Mouse (Mus musculus) bone marrow macrophage, adult 2 months (primary cell): Measurements from ENCODE around the gene Tef. TPM values are rescaled to one million over a fixed set of nuclear protein-coding genes. Genes with fewer than 3 reads are reported as not detected.
A peak's percentile ranks its signal among the peaks of the same experiment; 100 is the strongest.

Source experiments
- H3K27ac ChIP-seq: 2 replicates; pipeline ENCODE4 v1.5.1; 2012; ENCODE audit warnings: low read depth, low read length; ENCODE audit not compliant: insufficient read depth
- H3K4me1 ChIP-seq: 2 replicates; pipeline ENCODE4 v1.6.1; 2012; ENCODE audit warnings: low read length; ENCODE audit not compliant: control insufficient read depth, insufficient read depth
- H3K4me3 ChIP-seq: 2 replicates; pipeline ENCODE4 v1.5.1; 2012; ENCODE audit warnings: mild to moderate bottlenecking, low read length, moderate library complexity; ENCODE audit not compliant: insufficient read depth
- CTCF ChIP-seq: IDR thresholded peaks from 2 replicates; pipeline ENCODE4 v1.5.1; 2012; ENCODE audit warnings: low read depth, mild to moderate bottlenecking, low read length, moderate library complexity
- POLR2A ChIP-seq: IDR thresholded peaks from 2 replicates; pipeline ENCODE4 v1.6.1; 2012; ENCODE audit warnings: mild to moderate bottlenecking, low read depth, low read length, borderline replicate concordance
- polyA plus RNA-seq: library from polyadenylated mRNA; stranded (reverse); fragments of >200 nt; gene quantifications from 2 replicates; pipeline ENCODE4 v1.2.4, GENCODE M21; 2012; ENCODE audit not compliant: missing spikeins, insufficient read depth, insufficient read length

The Tef gene
- 69.3 and 74.1 TPM in 2 replicates for polyA plus RNA-seq

DNA sequence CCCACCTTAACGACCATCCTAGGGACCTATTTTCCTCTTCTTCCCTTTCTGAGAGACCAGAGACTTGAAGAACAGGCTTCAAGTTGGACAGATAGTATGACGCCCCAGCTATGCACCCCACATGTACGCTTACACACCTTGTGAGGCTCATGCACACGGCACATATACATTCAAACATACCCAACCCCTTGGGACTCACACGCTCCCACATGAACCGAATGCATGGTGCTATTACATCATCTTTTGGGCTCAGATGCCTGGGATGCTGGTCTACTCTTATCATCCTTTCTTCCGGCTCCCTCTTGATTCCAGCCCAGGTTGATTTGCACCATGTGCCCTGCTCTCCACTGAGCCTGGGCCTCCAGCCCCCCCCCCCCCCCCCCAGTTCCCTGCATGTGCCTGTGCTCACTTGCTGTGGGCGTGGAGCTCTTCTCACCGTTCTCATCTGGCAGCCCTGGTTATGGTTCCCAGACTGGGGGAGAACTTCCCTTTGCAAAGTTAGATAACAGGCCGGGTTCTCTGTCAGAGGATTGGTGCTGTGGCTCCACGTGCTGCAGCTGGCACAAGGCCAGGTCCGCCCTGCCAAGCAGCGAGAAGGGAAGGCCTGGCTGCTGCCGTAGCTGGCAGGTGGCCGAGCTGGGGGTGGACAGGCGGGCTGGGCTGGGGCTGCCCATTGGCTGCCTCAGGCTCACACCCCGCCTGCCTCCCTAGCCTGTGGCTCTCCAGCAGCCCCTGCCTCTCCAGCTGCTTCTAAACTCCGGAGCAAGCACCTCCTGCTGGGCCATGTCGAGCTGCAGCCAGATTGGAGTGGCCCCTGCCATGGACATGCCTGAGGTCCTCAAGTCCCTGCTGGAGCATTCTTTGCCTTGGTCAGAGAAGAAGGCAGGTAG, at the start of gene Tef:
Gene Tef, plus strand, starts transcription at position 421 of the 890 bp plus-strand sequence.
- H3K27ac ChIP-seq: no peak within 1 kb of the TSS
- peak within 1 kb of the TSS; percentile 31 for H3K4me3 ChIP-seq
- TF ChIP-seq CTCF (no peak), POLR2A (no peak)

DNA sequence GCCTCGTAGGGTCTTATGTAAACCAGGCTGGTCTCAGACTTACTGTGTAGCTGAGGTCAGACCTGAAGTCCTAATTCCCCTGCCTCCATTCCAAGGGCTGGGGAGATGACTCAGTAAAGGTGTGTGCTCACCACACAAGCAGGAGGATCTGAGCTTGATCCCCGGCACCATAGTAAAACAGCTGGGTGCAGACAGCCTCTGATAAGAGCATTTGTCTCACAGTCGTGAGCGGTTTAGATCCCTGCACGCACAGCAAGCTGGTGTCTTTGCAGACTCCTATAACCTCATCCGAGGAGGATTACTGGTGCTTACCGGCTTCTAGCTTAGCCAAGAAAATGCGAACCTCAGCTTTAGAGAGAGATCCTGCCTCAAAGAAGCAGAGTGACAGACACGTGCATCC, 48.6 kb upstream of the Tef start:
- Histone ChIP-seq H3K27ac (no peak overlapping the region), H3K4me1 (no peaks in the 10 kb centered on the region), H3K4me3 (no peak overlapping the region)
- no peak for TF ChIP-seq POLR2A

More for the DNA sequence above, at the start of gene Tef:
- peaks cover 9% of the 10 kb centered on the region for H3K4me1 ChIP-seq

DNA sequence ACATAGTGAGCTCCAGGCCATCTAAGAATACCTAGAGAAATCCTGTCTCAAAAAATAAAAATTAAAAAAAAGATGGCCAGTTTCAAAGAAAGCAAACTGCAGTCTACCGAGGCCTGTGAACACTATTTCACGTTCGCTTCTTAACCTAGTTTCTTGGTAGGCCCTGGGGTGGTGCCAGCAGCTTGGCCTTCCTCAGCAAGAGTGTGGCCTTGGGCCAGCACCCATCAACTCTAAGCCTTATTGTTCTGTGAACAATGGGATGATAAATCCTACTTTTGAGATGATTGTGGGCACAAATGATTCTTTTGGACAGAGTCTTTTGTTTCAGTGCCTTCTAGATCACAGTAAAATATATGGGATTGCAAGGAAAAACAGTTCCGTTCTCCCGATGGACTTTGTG, 43.5 kb upstream of the Tef start:
- no peaks in the 10 kb centered on the region for H3K4me1 ChIP-seq
- no peak for TF ChIP-seq POLR2A
- TF ChIP-seq CTCF: no peak
- no peak overlapping the region for H3K4me3 ChIP-seq

DNA sequence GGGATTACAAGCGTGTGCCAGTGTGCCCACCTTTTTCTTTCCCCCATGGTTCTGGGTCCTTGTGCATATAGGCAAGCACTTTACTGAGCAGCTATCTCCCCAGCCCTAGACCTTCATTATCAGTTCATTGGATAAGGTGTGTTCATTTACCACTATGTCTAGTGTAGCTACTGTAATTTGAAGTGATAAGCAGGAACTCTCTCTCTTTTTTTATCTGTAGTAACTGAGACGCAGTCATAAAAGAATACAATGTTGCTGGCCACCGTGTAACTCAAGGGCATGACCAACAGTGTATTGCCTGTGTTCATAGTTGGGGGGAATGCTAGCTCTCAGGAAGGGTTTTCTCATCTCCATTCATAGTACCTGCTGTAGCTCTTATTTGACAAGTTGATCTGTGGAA, 42.7 kb upstream of the Tef start:
- no peak for TF ChIP-seq CTCF
- no peak for TF ChIP-seq POLR2A

More for the DNA sequence above, 43.5 kb upstream of the Tef start:
- no peak overlapping the region for H3K27ac ChIP-seq

DNA sequence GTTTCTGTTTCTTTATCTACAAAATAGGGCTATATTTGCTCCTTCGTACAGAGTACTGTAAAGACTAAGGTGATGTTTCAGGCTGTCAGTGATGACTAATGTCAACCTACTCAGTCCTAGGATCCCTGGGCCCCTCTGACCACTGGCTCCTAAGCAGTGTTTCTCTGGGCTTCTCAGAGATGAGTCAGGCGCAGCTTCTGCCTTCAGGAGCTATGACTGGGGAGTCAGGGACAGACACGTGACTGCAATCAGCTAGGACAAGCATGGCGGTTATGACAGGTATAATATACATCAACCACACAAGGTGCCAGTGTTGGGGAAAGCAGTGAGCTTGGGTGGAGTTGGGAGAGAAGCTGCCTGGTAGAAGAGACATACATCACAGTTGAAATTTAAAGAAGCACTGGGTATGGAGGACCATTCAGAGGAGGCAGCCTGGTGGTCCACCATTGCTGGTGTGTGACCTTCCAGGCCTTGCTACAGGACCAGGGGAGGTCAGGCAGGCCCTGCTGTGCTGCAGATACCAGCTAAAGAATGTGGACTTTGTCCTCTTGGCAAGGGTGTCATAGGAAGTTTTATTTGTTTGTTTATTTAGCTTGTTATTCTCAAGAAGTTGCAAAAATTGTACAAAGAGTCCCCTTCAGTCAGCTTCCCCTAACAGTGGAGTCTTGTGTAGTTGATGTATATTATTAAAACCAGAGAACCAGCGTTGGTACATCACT, 41.7 kb upstream of the Tef start:
- Histone ChIP-seq H3K4me1 (no peaks in the 10 kb centered on the region), H3K27ac (no peak overlapping the region), H3K4me3 (no peak overlapping the region)
- TF ChIP-seq POLR2A (no peak), CTCF (no peak)

More for the DNA sequence above, 42.7 kb upstream of the Tef start:
- Histone ChIP-seq H3K27ac (no peak overlapping the region), H3K4me1 (no peaks in the 10 kb centered on the region), H3K4me3 (no peak overlapping the region)

DNA sequence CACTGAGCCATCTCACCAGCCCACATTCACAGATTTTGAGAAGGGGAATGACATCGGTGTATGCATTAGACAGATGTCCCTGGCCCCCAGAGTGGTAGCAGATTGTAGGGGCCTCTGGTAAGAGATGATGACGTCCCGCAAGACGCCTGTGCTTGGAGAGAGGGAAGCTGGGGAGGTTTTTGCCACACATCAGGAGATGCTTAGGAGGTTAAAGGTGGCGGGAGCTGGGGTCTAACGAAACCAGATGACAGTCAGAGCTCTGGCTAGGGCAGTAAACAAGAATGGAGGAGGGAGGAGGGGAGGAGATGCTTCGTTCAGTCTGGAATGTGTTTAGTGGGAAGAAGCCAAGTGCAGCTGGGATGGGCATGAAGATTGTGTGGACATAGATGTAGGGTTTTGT, 40.8 kb upstream of the Tef start:
- no peak overlapping the region for H3K4me3 ChIP-seq
- H3K27ac ChIP-seq: no peak overlapping the region
- TF ChIP-seq CTCF (no peak), POLR2A (no peak)
- no peaks in the 10 kb centered on the region for H3K4me1 ChIP-seq

DNA sequence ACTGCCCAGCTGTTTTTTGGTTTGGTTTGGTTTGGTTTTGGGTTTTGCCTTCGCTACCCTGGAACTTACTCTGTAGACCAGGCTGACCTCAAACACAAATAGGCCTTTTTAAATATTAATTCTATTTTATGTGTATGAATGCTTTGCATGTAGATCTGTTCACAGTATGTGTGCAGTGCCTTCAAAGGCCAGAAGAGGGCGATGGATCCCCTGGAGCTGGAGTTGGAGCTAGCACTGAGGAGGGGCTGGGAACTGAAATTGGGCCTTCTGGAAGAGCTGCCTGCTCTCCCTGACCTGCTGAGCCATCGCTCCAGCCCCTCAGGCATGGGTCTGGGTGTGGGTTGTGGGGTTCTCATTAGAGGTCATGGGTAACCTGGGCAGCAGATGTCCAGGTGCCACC, 40.3 kb upstream of the Tef start:
- Histone ChIP-seq H3K4me1 (no peaks in the 10 kb centered on the region), H3K27ac (no peak overlapping the region), H3K4me3 (no peak overlapping the region)
- TF ChIP-seq POLR2A (no peak), CTCF (no peak)

DNA sequence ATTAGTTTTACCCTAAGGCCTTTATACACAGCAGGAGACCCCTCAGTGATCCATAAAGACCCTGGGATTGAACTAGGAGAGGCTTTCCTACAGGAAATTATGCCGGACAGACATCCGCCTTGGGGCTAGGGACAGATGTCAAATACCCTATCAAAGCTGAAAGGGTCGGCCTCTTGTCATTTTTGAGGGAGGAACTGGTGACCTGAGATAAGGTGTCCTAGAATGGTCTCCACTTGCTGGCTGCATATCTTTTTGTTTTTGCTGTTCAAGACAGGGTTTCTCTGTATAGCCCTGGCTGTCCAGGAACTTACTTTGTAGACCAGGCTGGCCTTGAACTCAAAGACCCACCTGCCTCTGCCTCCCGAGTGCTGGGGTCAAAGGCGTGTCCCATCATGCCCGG, 37.6 kb upstream of the Tef start:
- no peak for TF ChIP-seq CTCF
- TF ChIP-seq POLR2A: no peak
- H3K27ac ChIP-seq: no peak overlapping the region

DNA sequence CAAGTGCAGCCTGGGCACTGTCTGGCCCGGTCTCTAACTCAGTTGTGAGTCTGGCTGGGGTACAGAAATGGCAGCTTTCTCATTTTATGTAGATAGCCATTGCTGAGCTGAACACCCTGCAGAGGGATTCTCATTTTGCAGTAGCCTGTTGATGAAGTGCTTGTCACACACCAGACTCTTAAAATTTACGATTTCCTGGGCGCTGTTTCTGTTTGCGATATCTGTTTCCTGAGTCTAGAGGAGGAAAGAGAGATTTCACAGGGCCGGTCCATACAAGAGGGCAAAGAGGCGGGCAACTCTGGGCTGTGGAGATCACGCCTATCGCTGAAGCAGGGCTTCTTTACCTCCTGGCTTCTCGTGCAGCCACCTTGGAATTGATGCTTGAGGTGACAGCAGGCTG, 36.6 kb upstream of the Tef start:
- TF ChIP-seq POLR2A: no peak
- TF ChIP-seq CTCF: no peak
- no peak overlapping the region for H3K27ac ChIP-seq
- H3K4me1 ChIP-seq: no peaks in the 10 kb centered on the region
- H3K4me3 ChIP-seq: no peak overlapping the region

More for the DNA sequence above, 37.6 kb upstream of the Tef start:
- H3K4me3 ChIP-seq: no peak overlapping the region
- H3K4me1 ChIP-seq: no peaks in the 10 kb centered on the region

DNA sequence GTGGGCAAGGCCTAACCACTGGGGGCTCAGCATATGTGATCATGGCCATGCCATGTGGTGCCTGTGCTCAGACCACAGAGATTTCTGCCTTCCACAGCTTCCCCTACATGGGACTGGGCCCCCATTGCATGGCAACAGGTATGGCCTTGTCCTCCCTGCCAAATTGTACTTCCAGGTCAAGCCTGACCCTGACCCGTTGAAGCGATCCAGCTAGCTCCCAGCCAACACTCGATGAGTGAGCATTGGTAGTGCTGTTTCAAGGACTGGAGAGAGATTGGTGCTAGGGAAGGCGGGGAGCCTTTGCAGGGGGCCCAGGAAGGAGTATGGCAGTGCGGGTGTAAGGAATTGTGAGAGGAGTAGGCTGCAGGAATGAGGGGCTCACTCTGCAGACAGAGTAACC, 35.8 kb upstream of the Tef start:
- Histone ChIP-seq H3K4me3 (no peak overlapping the region), H3K4me1 (no peaks in the 10 kb centered on the region), H3K27ac (no peak overlapping the region)
- TF ChIP-seq POLR2A (no peak), CTCF (no peak)
